Mouse (Mus musculus) brain, embryonic 14.5 days (tissue): ENCODE data around the gene Phf21b. TPM values are rescaled to one million over a fixed set of nuclear protein-coding genes. Genes with fewer than 3 reads are reported as not detected.

Experiments
- DNase-seq: peaks from one replicate; pipeline ENCODE4 v3.0.0-alpha.2; 2011; ENCODE audit warnings: low read depth
- CTCF ChIP-seq: fragments of 200-500 bp; IDR thresholded peaks from 2 replicates; pipeline ENCODE4 v1.5.1; 2012; ENCODE audit warnings: inconsistent platforms, mild to moderate bottlenecking, moderate library complexity, borderline replicate concordance; ENCODE audit not compliant: insufficient read depth, insufficient read length; ENCODE audit errors: extremely low read depth
- POLR2A ChIP-seq: fragments of 200-500 bp; IDR thresholded peaks from 2 replicates; pipeline ENCODE4 v1.6.1; 2012; ENCODE audit warnings: mild to moderate bottlenecking, inconsistent platforms, borderline replicate concordance; ENCODE audit not compliant: poor library complexity, insufficient read depth, insufficient read length, severe bottlenecking; ENCODE audit errors: extremely low read depth
- polyA plus RNA-seq: library from polyadenylated mRNA; depleted of rRNA; stranded (reverse); fragments of >200 nt; gene quantifications from 2 replicates; pipeline ENCODE4 v1.2.3, GENCODE M21; 2012

Phf21b gene
- polyA plus RNA-seq, 1 experiment: 105 TPM

- no peak for TF ChIP-seq POLR2A
- DNase-seq: peak; percentile 91
These were observed 638 bp downstream of the Phf21b start for GRCm38 (mm10) chr15:84854921-84855901.

- DNase-seq: peak; percentile 74
- no peak for TF ChIP-seq POLR2A
- TF ChIP-seq CTCF: no peak
These were observed 1.6 kb downstream of the Phf21b start for GRCm38 (mm10) chr15:84854171-84854811.

DNA sequence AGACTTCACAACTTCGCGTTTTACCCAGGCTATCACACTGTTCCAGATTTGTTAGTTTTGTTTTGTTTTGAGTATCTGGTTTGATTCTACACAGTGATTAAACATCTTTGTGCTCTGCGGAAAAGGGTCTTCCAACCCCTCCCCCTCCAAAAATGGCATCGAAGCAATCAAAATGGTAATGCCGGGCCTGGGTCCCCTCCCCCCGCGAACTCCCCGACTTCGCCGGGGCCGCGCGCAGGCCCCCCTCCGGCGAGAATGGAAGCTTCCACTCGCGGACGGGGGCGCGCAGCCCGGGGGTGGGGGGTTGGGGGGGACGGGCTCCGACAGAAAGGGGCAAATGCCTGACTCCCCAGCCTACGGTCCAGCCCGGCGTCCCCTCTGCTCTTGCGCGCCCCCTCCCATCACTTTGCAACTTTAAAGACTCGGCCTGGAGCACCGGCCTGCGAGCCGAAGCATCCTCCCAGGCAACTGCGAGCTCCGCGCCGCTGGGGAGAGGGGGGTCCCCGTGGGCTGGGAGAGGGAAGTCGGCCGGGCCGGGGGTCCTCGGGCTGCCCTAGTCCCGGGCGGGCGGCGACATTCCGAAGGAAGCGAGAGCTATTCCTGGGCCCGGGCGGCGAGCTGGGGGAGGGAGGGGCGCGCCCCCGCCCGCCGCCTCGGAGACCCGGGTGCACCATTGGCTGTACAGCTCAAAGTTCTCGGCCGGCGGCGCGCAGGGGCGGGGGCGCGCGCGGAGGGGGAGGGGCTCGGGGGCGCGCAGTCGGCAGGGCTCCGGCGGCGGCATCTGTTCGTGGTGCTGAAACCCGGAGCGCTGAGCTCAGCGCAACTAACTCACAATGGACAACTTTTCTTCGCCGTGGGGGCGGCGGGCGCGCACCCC lies 2.4 kb downstream of the Phf21b start:
- TF ChIP-seq POLR2A: peak; percentile 55; the same call in 1 of the 2 replicates
- TF ChIP-seq CTCF: no peak
- DNase-seq: peak; percentile 93

DNA sequence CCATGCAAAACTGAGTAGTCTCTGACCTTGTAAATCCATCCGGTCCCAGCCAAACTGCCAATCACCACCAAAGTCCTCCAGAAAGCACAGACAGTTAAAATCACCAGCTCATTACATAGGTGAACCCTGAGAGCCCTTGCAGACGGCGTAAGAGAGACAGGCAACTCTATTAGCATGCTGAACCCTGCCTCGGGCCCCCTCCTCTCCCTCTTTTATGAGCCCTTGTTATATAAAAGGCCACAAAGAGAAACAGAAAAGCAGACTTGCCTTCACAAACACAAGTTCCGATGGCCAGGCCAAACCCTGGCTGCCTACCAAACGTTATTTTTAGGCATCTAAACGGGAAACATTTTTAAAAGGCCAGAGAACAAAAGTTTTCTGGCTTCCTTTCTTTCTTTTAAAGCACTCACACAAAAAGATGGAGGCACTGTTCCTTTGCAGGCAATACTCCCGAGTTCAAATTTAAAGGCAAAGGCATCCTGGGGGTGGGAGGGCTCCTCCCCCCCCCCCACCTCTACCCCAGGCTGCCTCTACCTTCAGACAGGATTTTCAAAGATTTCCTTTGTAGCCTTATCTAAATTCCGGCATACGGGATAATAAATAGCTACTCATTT lies 3.3 kb downstream of the Phf21b start:
- no peak for TF ChIP-seq POLR2A
- TF ChIP-seq CTCF: no peak
- peak; percentile 91 for DNase-seq

DNA sequence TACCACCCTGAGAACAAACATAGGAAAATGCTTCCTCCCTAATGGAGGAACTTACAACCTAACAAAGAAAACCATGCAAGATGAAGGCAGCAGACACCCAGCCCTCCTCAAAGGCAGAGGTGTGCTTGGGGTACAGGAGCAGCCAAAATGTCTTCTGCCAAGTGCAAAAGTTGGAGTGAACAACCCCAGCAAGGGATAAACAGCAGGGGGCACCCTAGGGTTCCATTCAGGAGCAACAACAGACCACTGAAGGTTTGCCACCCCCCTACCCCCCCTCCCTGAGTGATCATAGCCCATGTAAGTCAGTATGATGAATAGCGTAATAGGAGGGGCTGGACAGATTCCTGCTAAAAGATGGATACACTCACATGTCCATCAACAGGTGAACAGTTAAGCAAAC lies 5.5 kb downstream of the Phf21b start:
- TF ChIP-seq CTCF (no peak), POLR2A (no peak)

GRCm38 (mm10) chr15:84846216-84846615 lies 9.6 kb downstream of the Phf21b start:
- no peak for TF ChIP-seq CTCF
- no peak for TF ChIP-seq POLR2A
- peak; percentile 57 for DNase-seq

More for the DNA sequence above, 5.5 kb downstream of the Phf21b start:
- DNase-seq: no peak

GRCm38 (mm10) chr15:84844831-84845230 lies 11.0 kb downstream of the Phf21b start:
- TF ChIP-seq POLR2A: no peak
- no peak for TF ChIP-seq CTCF

GRCm38 (mm10) chr15:84843034-84843433 lies 12.8 kb downstream of the Phf21b start:
- TF ChIP-seq CTCF: no peak
- no peak for TF ChIP-seq POLR2A
- DNase-seq: no peak

More at GRCm38 (mm10) chr15:84844831-84845230, 11.0 kb downstream of the Phf21b start:
- DNase-seq: no peak

DNA sequence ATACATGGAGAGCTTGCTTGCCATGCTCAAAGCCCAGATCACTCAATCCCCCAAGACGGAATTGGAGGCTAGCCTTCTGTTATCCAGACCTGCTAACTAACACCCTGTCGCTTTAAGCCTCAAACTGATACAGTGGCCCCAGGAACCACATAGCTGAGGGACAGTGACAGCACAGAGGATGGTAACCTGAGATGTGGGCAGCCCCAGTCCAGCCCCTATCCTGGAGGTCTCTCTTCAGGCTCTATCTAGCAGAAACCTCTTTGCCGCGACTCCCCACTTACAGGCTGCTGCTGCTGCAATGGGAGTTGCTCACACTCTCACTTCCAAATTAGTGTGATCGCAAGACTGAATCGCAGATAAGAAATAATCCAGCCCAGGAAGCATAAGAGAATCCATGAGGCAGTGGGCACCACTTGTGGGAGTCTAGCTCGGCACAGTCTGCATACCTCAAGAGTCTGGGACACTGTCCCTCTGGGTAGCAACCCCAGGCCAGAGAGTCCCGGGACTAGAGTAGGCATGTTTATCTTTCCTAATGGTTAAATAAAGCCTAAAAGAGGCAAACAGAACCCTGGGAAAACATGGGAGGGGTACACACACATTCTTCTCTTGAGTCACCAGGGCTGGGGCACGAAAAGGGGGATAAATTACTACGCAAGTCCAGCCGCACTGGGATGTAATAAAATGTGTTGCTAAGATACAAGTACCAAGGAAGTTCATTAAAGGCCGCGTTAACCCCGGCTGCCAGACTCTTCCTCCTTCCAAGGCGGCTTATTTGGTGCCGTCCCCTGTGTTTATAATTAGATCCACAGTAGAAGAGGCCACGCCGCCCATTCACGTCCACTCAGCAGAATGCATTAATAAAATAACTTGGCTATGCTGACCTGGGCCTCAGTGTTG lies 13.7 kb downstream of the Phf21b start:
- DNase-seq: peak; percentile 85
- TF ChIP-seq CTCF: no peak
- TF ChIP-seq POLR2A: no peak

GRCm38 (mm10) chr15:84840560-84840959 lies 15.3 kb downstream of the Phf21b start:
- TF ChIP-seq CTCF: peak; percentile 2; the same call in 1 of the 2 replicates
- no peak for TF ChIP-seq POLR2A
- DNase-seq: no peak

DNA sequence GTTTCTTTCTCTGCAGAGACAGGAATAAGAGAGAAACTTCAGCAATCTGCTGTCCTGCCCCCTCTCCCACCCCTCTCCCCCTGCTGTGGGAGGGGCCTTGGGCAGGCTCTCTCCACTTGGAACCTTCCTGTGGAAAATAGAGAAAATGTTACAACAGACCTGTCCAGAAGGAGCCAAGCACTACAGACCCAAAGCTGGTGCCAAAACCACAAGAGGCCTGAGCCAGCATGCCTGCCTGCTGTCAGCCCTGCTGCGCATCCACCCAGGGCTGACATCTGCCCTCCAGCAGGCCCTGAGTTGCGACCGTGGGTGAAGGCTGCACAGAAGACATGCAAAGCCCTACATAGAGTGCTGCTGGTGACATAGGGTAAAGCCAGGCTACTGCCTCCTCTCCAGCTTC lies 16.3 kb downstream of the Phf21b start:
- DNase-seq: no peak

DNA sequence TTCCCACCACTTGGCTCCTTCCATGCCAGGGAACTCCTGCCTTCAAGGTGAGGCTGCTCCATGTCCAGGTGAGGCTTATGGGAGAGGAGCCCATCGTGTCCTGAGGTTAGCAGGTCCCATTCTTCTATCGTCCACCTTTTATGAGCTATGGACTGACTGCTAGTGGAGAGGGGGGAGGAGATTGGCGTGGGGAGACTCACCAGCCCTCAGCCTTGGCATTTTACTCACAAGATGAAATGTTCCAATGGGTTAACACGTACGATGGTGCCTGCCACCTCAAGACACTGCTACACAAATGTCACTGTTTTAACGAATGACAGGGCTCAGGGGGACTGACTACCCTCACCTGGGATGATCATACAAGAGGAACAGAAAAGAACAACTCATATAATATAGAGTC lies 18.0 kb downstream of the Phf21b start:
- DNase-seq: no peak
- TF ChIP-seq CTCF (no peak), POLR2A (no peak)

More for the DNA sequence above, 16.3 kb downstream of the Phf21b start:
- no peak for TF ChIP-seq CTCF
- no peak for TF ChIP-seq POLR2A

- peak; percentile 49 for TF ChIP-seq CTCF
- TF ChIP-seq POLR2A: no peak
- peak; percentile 80 for DNase-seq
These were observed 26.4 kb downstream of the Phf21b start for GRCm38 (mm10) chr15:84829416-84829815.
